Mouse (Mus musculus): ENCODE results near the gene Comp. TPM values are rescaled to one million over a fixed set of nuclear protein-coding genes. Genes with fewer than 3 reads are reported as not detected.

Gene Comp
- polyA plus RNA-seq, 1 experiment from 2014 or later, result 0.32 TPM

DNA sequence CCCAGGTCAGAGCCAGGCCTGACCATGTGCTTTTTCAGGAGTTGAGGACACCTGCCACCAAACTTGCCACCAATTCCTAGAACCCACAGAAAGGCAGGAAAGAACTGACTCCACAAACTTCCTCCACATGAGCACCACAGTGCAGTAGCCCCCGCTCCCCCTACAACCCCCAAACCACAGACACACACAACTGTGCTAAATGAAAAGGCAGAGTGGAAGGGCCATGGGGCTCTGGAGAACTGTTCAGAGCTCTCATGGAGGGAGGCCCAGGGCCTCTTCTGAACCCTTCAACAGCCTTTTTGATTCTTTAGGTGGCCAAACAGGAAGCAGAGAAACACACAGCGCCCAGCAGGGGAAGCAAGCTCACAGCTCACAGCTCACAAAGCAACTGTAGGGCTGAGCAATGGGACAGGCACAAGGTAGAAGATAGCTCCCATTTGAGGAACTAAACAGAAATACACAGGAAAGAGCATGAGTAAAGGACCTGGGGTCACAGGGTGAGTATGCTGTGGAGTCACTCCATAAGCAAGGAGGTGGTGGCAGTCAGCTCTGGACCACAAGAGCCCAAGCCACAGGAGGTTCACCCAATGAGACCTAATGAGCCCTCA is 53.0 kb downstream of the Comp start:
- no peak overlapping the region for H3K4me2 ChIP-seq (ENCODE audit: low read depth)
- WGBS, result 94% methylated on average over 2 of the region's 2 CpGs
- H3K36me3 ChIP-seq (ENCODE audit: control insufficient read depth, insufficient read depth, low read length), result no peaks in the 10 kb centered on the region
- H3K9me3 ChIP-seq (ENCODE audit: control insufficient read depth, low read length), result no peaks in the 10 kb centered on the region
- no peaks in the 10 kb centered on the region for H3K27me3 ChIP-seq (ENCODE audit: control insufficient read depth, insufficient read depth, low read length)
- ATAC-seq (ENCODE audit: insufficient read depth, low FRiP score, low TSS enrichment), result no peak
- no peak overlapping the region for H3K9ac ChIP-seq (ENCODE audit: low read length)
- H3K4me1 ChIP-seq (ENCODE audit: control insufficient read depth, insufficient read depth, low read length), result no peaks in the 10 kb centered on the region; the same call in 1 of the 2 replicates
- H3K4me3 ChIP-seq (ENCODE audit: low read depth, low read length), result no peak overlapping the region
- DNase-seq (ENCODE audit: low spot score), result no peak
- no peak overlapping the region for H3K27ac ChIP-seq (ENCODE audit: low read depth, low read length)

DNA sequence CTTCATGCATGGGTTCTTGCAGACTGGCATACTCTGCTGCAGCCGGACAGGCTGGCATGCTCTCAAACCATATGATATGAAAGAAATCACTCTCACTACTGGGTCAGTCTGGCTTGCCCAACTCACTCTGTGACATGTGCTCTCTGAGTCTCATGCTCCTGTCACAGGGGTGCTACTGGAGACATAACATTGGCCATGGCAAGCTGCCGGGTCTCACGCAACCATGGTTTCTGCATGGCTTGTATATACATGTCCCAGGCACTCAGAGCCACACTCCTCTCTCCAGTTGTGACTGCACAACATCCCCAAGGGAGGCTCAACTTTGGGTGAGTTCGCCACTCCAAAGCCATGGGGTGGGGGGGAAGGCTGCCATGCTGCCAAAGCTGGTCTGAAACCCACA is 57.9 kb downstream of the Comp start:
- no peak overlapping the region for H3K9ac ChIP-seq (ENCODE audit: low read length)
- no peak for DNase-seq (ENCODE audit: low spot score)
- H3K36me3 ChIP-seq (ENCODE audit: control insufficient read depth, insufficient read depth, low read length), result no peaks in the 10 kb centered on the region; the same call in 1 of the 2 replicates
- H3K4me2 ChIP-seq (ENCODE audit: low read depth), result no peak overlapping the region
- no peak for ATAC-seq (ENCODE audit: insufficient read depth, low FRiP score, low TSS enrichment)
- no peaks in the 10 kb centered on the region for H3K27me3 ChIP-seq (ENCODE audit: control insufficient read depth, insufficient read depth, low read length)
- H3K27ac ChIP-seq (ENCODE audit: low read depth, low read length), result no peak overlapping the region
- H3K9me3 ChIP-seq (ENCODE audit: control insufficient read depth, low read length), result no peaks in the 10 kb centered on the region
- no peaks in the 10 kb centered on the region; the same call in 1 of the 2 replicates for H3K4me1 ChIP-seq (ENCODE audit: control insufficient read depth, insufficient read depth, low read length)
- 96% methylated on average over 4 of the region's 4 CpGs for WGBS
- no peak overlapping the region for H3K4me3 ChIP-seq (ENCODE audit: low read depth, low read length)

Other genes starting within 250 kb of the Comp start
- gene Nr2c2ap, start 242.2 kb upstream of the Comp start, polyA plus RNA-seq (2014; fragmentation: Nextera tagmentation; extraction: Ambion mirVana), result 18.9 and 20.6 TPM in 2 replicates
- 13.0 and 13.3 TPM in 2 replicates for gene Rfxank, start 234.4 kb upstream of the Comp start, polyA plus RNA-seq (2014; fragmentation: Nextera tagmentation; extraction: Ambion mirVana)
- 52.1 and 52.2 TPM in 2 replicates for gene Borcs8, start 234.1 kb upstream of the Comp start, polyA plus RNA-seq (2014; fragmentation: Nextera tagmentation; extraction: Ambion mirVana)
- 0.39 and 0.58 TPM in 2 replicates for gene Mef2b, start 233.8 kb upstream of the Comp start, polyA plus RNA-seq (2014; fragmentation: Nextera tagmentation; extraction: Ambion mirVana)
- gene Tmem161a, start 201.2 kb upstream of the Comp start, polyA plus RNA-seq (2014; fragmentation: Nextera tagmentation; extraction: Ambion mirVana), result 36.4 and 36.8 TPM in 2 replicates
- 2.4 TPM in 2 replicates for gene Slc25a42, start 161.3 kb upstream of the Comp start, polyA plus RNA-seq (2014; fragmentation: Nextera tagmentation; extraction: Ambion mirVana)
- gene Sugp2, start 139.3 kb upstream of the Comp start, polyA plus RNA-seq (2014; fragmentation: Nextera tagmentation; extraction: Ambion mirVana), result 48.3 and 50.6 TPM in 2 replicates
- gene Armc6, start 139.1 kb upstream of the Comp start, polyA plus RNA-seq (2014; fragmentation: Nextera tagmentation; extraction: Ambion mirVana), result 37.9 and 43.2 TPM in 2 replicates
- gene Homer3, start 90.7 kb upstream of the Comp start, polyA plus RNA-seq (2014; fragmentation: Nextera tagmentation; extraction: Ambion mirVana), result 77.7 and 80.4 TPM in 2 replicates
- gene Ddx49, start 71.1 kb upstream of the Comp start, polyA plus RNA-seq (2014; fragmentation: Nextera tagmentation; extraction: Ambion mirVana), result 51.4 and 55.2 TPM in 2 replicates
- 272 and 283 TPM in 2 replicates for gene Cope, start 71.0 kb upstream of the Comp start, polyA plus RNA-seq (2014; fragmentation: Nextera tagmentation; extraction: Ambion mirVana)
- 6.8 and 6.9 TPM in 2 replicates for gene Cers1, start 57.8 kb upstream of the Comp start, polyA plus RNA-seq (2014; fragmentation: Nextera tagmentation; extraction: Ambion mirVana)
- 0.93 and 1.5 TPM in 2 replicates for gene Gdf1, start 43.7 kb upstream of the Comp start, polyA plus RNA-seq (2014; fragmentation: Nextera tagmentation; extraction: Ambion mirVana)
- 24.0 and 24.1 TPM in 2 replicates for gene Upf1, start 20.3 kb upstream of the Comp start, polyA plus RNA-seq (2014; fragmentation: Nextera tagmentation; extraction: Ambion mirVana)
- 16.1 and 17.9 TPM in 2 replicates for gene Crtc1, start 66.0 kb downstream of the Comp start, polyA plus RNA-seq (2014; fragmentation: Nextera tagmentation; extraction: Ambion mirVana)
- gene Klhl26, start 103.4 kb downstream of the Comp start, polyA plus RNA-seq (2014; fragmentation: Nextera tagmentation; extraction: Ambion mirVana), result 14.6 and 17.0 TPM in 2 replicates
- 19.3 and 20.7 TPM in 2 replicates for gene Tmem59l, start 113.8 kb downstream of the Comp start, polyA plus RNA-seq (2014; fragmentation: Nextera tagmentation; extraction: Ambion mirVana)
- gene Crlf1, start 119.6 kb downstream of the Comp start, polyA plus RNA-seq (2014; fragmentation: Nextera tagmentation; extraction: Ambion mirVana), result 3.4 and 3.7 TPM in 2 replicates
- 118 and 132 TPM in 2 replicates for gene Rex1bd, start 133.2 kb downstream of the Comp start, polyA plus RNA-seq (2014; fragmentation: Nextera tagmentation; extraction: Ambion mirVana)
- gene Uba52, start 137.2 kb downstream of the Comp start, polyA plus RNA-seq (2014; fragmentation: Nextera tagmentation; extraction: Ambion mirVana), result 809 and 814 TPM in 2 replicates
- 243 and 252 TPM in 2 replicates for gene Fkbp8, start 154.2 kb downstream of the Comp start, polyA plus RNA-seq (2014; fragmentation: Nextera tagmentation; extraction: Ambion mirVana)
- gene Kxd1, start 154.4 kb downstream of the Comp start, polyA plus RNA-seq (2014; fragmentation: Nextera tagmentation; extraction: Ambion mirVana), result 49.8 and 53.8 TPM in 2 replicates
- 18.8 and 22.2 TPM in 2 replicates for gene Ell, start 165.9 kb downstream of the Comp start, polyA plus RNA-seq (2014; fragmentation: Nextera tagmentation; extraction: Ambion mirVana)
- gene Isyna1, start 220.8 kb downstream of the Comp start, polyA plus RNA-seq (2014; fragmentation: Nextera tagmentation; extraction: Ambion mirVana), result 87.9 and 90.7 TPM in 2 replicates
- 125 and 137 TPM in 2 replicates for gene Ssbp4, start 235.3 kb downstream of the Comp start, polyA plus RNA-seq (2014; fragmentation: Nextera tagmentation; extraction: Ambion mirVana)
- gene Lrrc25, start 242.6 kb downstream of the Comp start, polyA plus RNA-seq (2014; fragmentation: Nextera tagmentation; extraction: Ambion mirVana), result 0.85 and 1.2 TPM in 2 replicates